Mouse (Mus musculus) neural tube, embryonic 12.5 days (tissue): ENCODE results near the gene Ush1g. TPM values are rescaled to one million over a fixed set of nuclear protein-coding genes. Genes with fewer than 3 reads are reported as not detected.
A peak's percentile ranks its signal among the peaks of the same experiment; 100 is the strongest.

Source experiments
- ATAC-seq: fragments of 200-750 bp; cut with Nextera tagmentation; 2 replicates; pipeline ENCODE4 v1.8.0; 2017; ENCODE audit warnings: low read depth, mild to moderate bottlenecking, moderate TSS enrichment, moderate library complexity; ENCODE audit not compliant: low FRiP score
- H3K27ac ChIP-seq: fragments of 300-500 bp; sonication (generic); 2 replicates; pipeline ENCODE4 v1.5.1; 2016
- H3K27me3 ChIP-seq: fragments of 300-500 bp; sonication (generic); replicated peaks from 2 replicates; pipeline ENCODE4 v1.6.1; 2016; ENCODE audit warnings: mild to moderate bottlenecking
- H3K36me3 ChIP-seq: fragments of 300-500 bp; sonication (generic); 2 replicates; pipeline ENCODE4 v1.6.1; 2016; ENCODE audit warnings: mild to moderate bottlenecking
- H3K4me1 ChIP-seq: fragments of 300-500 bp; sonication (generic); 2 replicates; pipeline ENCODE4 v1.6.1; 2016
- H3K4me2 ChIP-seq: fragments of 300-500 bp; sonication (generic); replicated peaks from 2 replicates; pipeline ENCODE4 v1.6.1; 2016; ENCODE audit warnings: mild to moderate bottlenecking
- H3K4me3 ChIP-seq: fragments of 300-500 bp; sonication (generic); 2 replicates; pipeline ENCODE4 v1.5.1; 2016
- H3K9ac ChIP-seq: fragments of 300-500 bp; sonication (generic); 2 replicates; pipeline ENCODE4 v1.6.1; 2016; ENCODE audit warnings: mild to moderate bottlenecking
- H3K9me3 ChIP-seq: fragments of 300-500 bp; sonication (generic); 2 replicates; pipeline ENCODE4 v1.6.1; 2016; ENCODE audit warnings: mild to moderate bottlenecking
- WGBS: fragments of 180-500 bp; shearing (Covaris S2); methylation state at CpG from one replicate; pipeline ENCODE4 v1.1.7; 2016; 5-methylcytosine and 5-hydroxymethylcytosine counted together
- polyA plus RNA-seq: library from polyadenylated mRNA; unstranded; fragments of >200 nt; fragmentation: Nextera tagmentation; extraction: Ambion mirVana; gene quantifications from 2 replicates; pipeline ENCODE4 v1.2.1, GENCODE M21; 2016

The Ush1g gene
- polyA plus RNA-seq, 1 experiment from 2014 or later = 0.28 TPM

DNA sequence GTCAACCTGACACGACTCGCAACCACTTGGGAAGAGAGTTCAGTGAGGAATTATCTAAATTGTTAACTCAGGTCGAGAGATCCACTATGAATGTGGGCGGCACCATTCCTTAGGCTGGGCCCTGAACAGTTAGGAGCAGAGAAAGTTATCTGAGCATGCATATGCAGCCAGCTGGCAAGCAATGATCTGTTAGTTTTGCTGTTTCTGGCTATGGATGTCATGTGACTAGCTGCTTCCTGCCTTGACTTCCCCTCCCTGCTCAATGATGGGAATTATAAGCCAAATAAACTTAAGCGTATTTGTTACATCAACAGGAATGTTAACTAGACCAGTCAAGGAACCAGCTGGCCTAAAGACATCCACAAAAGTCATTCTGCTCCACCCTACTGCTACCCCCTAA, 31.5 kb upstream of the Ush1g start:
- H3K4me3 ChIP-seq = no peak overlapping the region
- H3K4me2 ChIP-seq = no peak overlapping the region
- 89% methylated on average over 5 of the region's 5 CpGs for WGBS
- peaks cover 28% of the 10 kb centered on the region for H3K27me3 ChIP-seq
- no peak overlapping the region for H3K27ac ChIP-seq
- H3K9me3 ChIP-seq = no peaks in the 10 kb centered on the region
- no peak overlapping the region for H3K9ac ChIP-seq
- ATAC-seq = no peak
- peaks cover 41% of the 10 kb centered on the region for H3K36me3 ChIP-seq
- no peaks in the 10 kb centered on the region for H3K4me1 ChIP-seq

DNA sequence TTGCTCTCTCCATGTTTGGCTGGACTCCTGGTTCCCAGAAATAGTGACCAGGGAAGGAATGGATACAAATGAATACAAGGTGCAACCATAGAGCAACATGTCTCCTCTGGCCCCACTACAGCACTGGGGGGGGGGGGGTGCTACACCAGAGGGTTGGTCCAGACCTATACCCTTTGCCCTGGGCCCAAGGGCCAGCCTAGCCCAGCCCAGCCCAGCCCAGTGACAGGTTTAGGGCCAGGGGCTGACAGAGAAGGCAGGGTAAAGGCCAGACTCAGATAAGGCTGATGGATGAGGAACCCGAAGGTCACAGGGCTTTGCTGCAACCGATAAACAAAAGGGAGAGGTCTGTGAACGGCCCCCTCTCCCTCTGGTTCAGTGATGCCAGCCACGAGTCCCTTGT, 28.1 kb upstream of the Ush1g start:
- 65% methylated on average over 4 of the region's 4 CpGs for WGBS
- Histone ChIP-seq H3K36me3 (peaks cover 28% of the 10 kb centered on the region), H3K9ac (no peak overlapping the region), H3K27me3 (peaks cover 16% of the 10 kb centered on the region), H3K27ac (no peak overlapping the region), H3K4me3 (no peak overlapping the region), H3K9me3 (no peaks in the 10 kb centered on the region), H3K4me2 (no peak overlapping the region), H3K4me1 (no peaks in the 10 kb centered on the region)
- no peak for ATAC-seq

DNA sequence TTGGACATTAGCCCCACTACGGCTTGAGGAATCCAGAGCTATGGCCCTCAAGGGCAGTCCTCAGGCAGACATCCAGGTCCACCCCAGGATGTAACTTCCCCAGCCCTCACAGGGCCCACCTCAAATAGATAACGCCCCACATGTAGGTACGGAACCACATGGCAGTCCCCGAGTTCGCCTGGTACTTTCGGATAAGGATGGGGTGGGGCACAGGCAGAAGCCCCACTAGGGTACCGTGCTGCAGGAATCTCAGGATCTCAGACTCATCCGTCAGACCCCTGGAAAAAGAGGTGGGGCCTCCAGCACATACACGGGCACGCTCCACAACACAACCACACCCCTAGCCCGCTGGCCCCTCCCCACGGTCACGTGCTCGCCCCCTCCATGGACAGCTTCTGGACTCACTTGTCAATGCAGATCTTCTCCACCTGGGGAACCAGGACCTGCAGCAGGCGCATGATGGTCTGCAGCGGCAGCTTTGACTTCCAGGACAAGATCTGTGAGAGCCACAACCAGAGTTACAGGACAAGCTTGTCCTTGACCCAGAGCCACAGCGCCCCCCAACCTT, 26.9 kb upstream of the Ush1g start:
- H3K4me2 ChIP-seq = no peak overlapping the region
- peaks cover 22% of the 10 kb centered on the region for H3K27me3 ChIP-seq
- H3K27ac ChIP-seq = no peak overlapping the region
- H3K9ac ChIP-seq = no peak overlapping the region
- 57% methylated on average over 17 of the region's 17 CpGs for WGBS
- H3K36me3 ChIP-seq = peaks cover 28% of the 10 kb centered on the region
- no peak overlapping the region for H3K4me3 ChIP-seq
- ATAC-seq = no peak
- H3K9me3 ChIP-seq = no peaks in the 10 kb centered on the region
- no peaks in the 10 kb centered on the region for H3K4me1 ChIP-seq

DNA sequence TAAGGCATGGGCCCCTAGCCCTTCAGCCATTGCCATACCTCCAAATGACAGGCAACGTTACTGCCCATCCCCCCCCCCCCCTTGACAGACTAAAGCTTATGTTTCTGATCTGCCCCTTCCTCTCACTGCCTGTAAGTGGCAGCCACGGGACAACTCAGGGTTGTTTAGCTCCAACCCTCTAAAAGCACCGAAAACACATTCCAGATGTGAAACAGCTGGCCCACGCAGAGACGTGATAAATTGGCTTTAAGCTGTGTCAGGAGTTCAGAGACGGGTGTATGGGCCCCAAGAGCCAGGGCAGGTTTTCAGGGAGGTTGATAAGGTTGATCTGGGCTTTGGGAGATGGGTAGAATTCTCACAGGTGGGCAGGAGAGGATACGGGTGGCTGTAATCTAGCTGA, 23.7 kb upstream of the Ush1g start:
- Histone ChIP-seq H3K4me1 (no peaks in the 10 kb centered on the region), H3K4me3 (no peak overlapping the region), H3K36me3 (peaks cover 9% of the 10 kb centered on the region; the same call in 1 of the 2 replicates), H3K9ac (no peak overlapping the region), H3K4me2 (no peak overlapping the region), H3K9me3 (no peaks in the 10 kb centered on the region), H3K27ac (no peak overlapping the region), H3K27me3 (peaks cover 19% of the 10 kb centered on the region)
- WGBS = 45% methylated on average over 7 of the region's 7 CpGs
- no peak for ATAC-seq

DNA sequence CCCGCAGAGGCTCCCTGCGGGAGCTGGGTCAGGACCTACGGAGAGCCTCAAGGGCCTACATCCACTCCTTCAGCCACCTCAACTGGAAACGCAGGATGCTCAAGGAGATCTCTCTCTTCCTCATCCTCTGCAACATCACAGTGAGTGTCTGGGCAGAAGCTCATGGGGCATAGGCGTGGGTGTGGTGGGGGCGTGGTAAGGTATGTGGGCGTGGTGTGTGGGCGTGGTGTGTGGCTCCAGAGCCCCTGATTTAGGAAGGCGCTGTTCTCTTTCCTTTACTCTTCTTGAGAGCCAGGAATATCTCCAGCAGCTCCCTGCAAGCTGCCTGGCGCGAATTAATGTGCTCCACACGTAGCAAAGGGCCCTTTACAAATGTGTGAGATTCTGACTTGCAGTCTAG, 23.1 kb upstream of the Ush1g start:
- Histone ChIP-seq H3K9me3 (no peaks in the 10 kb centered on the region), H3K4me1 (no peaks in the 10 kb centered on the region), H3K9ac (no peak overlapping the region), H3K36me3 (peaks cover 9% of the 10 kb centered on the region; the same call in 1 of the 2 replicates), H3K4me2 (no peak overlapping the region), H3K27me3 (peaks cover 22% of the 10 kb centered on the region), H3K4me3 (no peak overlapping the region), H3K27ac (no peak overlapping the region)
- ATAC-seq = no peak
- WGBS = 12% methylated on average over 12 of the region's 12 CpGs

DNA sequence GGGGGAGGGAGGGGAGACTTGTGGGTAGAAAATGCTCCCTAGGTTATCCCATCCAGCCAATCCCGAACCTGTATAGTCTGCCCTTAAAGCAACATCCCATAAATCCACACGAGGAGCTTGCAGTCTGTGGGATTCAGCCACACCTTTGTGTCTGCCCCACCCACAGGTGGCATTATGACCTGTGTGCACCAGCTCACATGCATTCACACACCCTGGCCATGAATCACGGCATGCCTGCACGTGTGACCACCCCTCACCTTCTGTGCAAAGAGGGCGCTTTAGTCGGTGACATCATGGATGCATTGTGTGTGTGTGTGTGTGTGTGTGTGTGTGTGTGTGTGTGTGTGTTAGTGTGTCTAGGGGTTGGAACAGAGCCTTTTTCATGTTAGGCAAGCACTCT, 20.0 kb upstream of the Ush1g start:
- no peak overlapping the region for H3K27ac ChIP-seq
- H3K9ac ChIP-seq = no peak overlapping the region
- H3K4me3 ChIP-seq = no peak overlapping the region
- no peak for ATAC-seq
- H3K9me3 ChIP-seq = no peaks in the 10 kb centered on the region
- H3K27me3 ChIP-seq = peaks cover 33% of the 10 kb centered on the region
- no peak overlapping the region for H3K4me2 ChIP-seq
- H3K4me1 ChIP-seq = no peaks in the 10 kb centered on the region
- H3K36me3 ChIP-seq = no peaks in the 10 kb centered on the region
- WGBS = 75% methylated on average over 6 of the region's 6 CpGs

DNA sequence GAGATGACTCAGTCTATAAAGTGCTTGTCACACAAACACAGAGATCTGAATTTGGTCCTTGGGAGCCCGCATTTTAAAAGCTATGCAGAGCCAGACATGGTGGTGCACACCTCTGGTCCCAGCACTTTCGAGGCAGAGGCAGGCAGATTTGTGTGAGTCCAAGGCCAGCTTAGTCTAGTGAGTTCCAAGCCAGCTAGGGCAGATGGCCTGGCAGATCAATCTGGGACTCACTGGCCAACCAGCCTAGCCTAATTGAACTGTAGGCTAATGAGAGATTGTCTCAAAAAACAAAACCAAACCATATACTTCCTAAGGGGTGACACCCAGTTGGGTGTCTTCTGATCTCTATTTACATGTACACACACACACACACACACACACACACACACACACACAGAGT, 19.4 kb upstream of the Ush1g start:
- 80% methylated on average over 2 of the region's 2 CpGs for WGBS
- H3K27me3 ChIP-seq = peaks cover 36% of the 10 kb centered on the region
- no peaks in the 10 kb centered on the region for H3K36me3 ChIP-seq
- no peak for ATAC-seq
- no peak overlapping the region for H3K9ac ChIP-seq
- H3K4me1 ChIP-seq = no peaks in the 10 kb centered on the region
- H3K4me3 ChIP-seq = no peak overlapping the region
- no peaks in the 10 kb centered on the region for H3K9me3 ChIP-seq
- no peak overlapping the region for H3K27ac ChIP-seq
- H3K4me2 ChIP-seq = no peak overlapping the region

DNA sequence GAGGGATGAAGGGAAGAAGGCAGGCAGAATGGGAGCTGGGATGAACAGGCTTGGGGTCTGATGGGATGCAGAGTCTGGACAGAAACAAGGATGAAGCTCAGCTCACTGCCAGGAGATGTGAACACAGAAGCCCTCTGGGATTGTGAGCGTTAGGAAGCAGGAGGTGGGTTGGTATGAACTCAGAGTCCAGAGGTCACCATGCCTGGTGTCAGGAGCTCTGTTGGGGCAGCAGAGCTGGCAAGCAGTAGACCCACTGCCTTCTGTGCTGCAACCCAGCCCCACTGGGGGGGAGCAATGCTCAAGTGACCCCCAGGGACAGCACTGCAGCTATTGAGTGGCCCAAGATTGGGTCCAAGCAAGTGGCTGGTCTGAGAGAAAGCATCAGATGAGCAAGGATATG, 16.0 kb upstream of the Ush1g start:
- H3K27me3 ChIP-seq = peaks cover 46% of the 10 kb centered on the region
- no peaks in the 10 kb centered on the region for H3K36me3 ChIP-seq
- no peak overlapping the region for H3K4me3 ChIP-seq
- H3K4me1 ChIP-seq = peaks cover 7% of the 10 kb centered on the region
- no peak overlapping the region for H3K9ac ChIP-seq
- WGBS = 89% methylated on average over 1 of the region's 1 CpGs
- no peak for ATAC-seq
- no peaks in the 10 kb centered on the region for H3K9me3 ChIP-seq
- no peak overlapping the region for H3K27ac ChIP-seq
- no peak overlapping the region for H3K4me2 ChIP-seq

DNA sequence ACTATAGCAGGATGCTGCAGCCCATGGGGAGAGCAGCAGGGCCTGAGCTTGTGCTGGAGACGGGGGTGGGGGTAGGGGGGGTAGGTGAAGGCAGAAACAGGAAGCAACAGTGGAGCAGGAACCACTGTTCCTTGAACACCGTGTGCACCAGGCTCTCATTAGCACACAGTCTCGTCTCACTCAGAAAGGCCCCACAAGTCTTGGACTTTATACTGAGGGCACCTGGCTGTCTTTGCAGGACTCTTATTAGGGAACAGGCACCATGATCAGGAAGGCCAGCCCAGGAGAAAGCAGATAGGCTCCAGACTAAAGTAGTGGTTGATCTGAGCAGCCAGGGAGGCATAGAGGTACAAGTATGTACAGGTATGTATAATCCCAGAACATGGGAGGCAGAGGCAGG, 15.5 kb upstream of the Ush1g start:
- no peak for ATAC-seq
- H3K27ac ChIP-seq = no peak overlapping the region
- H3K4me1 ChIP-seq = peaks cover 7% of the 10 kb centered on the region
- H3K27me3 ChIP-seq = peaks cover 46% of the 10 kb centered on the region
- no peak overlapping the region for H3K4me3 ChIP-seq
- no peaks in the 10 kb centered on the region for H3K36me3 ChIP-seq
- no peak overlapping the region for H3K9ac ChIP-seq
- H3K4me2 ChIP-seq = no peak overlapping the region
- WGBS = 74% methylated on average over 3 of the region's 3 CpGs
- H3K9me3 ChIP-seq = no peaks in the 10 kb centered on the region

DNA sequence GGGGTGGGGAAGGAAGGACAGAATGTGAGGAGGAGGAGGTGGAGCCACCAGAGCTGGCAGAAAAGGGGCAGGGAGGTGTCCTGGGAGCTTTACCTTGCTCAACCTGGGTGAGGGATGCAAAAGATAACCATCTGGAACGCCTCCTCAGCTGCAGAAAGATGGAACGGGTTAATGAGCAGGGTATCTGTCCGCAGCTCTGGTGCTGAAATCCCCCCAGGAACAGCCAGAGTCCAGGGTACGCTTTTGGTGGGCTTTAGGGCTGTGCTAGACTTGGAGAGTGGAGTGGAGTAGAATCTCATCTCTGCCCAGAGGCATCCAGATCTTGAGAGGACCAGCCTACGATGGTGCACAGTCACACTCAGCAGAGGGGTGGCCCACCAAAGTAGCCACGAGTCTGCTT, 14.3 kb upstream of the Ush1g start:
- H3K27me3 ChIP-seq = peaks cover 48% of the 10 kb centered on the region
- H3K4me1 ChIP-seq = peaks cover 7% of the 10 kb centered on the region
- no peak overlapping the region for H3K27ac ChIP-seq
- no peak overlapping the region for H3K4me2 ChIP-seq
- WGBS = 22% methylated on average over 6 of the region's 6 CpGs
- no peaks in the 10 kb centered on the region for H3K9me3 ChIP-seq
- no peak overlapping the region for H3K9ac ChIP-seq
- H3K36me3 ChIP-seq = no peaks in the 10 kb centered on the region
- no peak for ATAC-seq
- H3K4me3 ChIP-seq = no peak overlapping the region

DNA sequence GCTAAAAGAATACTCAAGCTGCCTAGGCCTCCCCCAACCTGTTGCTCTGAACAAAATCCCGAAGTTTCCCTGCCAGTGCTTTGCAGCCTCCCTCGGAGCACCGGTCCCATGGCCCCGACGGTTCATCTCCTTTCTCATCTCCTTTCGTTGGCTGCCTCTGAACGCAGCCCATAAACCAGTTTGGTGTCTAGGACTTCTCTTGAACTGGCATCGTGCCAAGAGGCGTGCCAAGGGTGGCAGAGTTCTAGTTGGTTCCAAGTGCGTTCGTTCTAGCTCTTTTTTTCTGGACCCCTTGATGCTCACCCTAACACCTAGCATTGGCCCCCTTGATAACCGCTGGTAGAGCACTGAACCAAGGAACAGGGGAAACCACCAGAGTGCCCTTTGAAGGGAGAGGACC, 13.4 kb upstream of the Ush1g start:
- Histone ChIP-seq H3K27ac (no peak overlapping the region), H3K4me1 (peaks cover 7% of the 10 kb centered on the region), H3K4me2 (peak overlapping the region; percentile 58; the same call in 1 of the 2 replicates), H3K27me3 (peaks cover 43% of the 10 kb centered on the region), H3K9me3 (no peaks in the 10 kb centered on the region), H3K36me3 (no peaks in the 10 kb centered on the region), H3K4me3 (no peak overlapping the region), H3K9ac (no peak overlapping the region)
- ATAC-seq = no peak
- 64% methylated on average over 12 of the region's 12 CpGs for WGBS

DNA sequence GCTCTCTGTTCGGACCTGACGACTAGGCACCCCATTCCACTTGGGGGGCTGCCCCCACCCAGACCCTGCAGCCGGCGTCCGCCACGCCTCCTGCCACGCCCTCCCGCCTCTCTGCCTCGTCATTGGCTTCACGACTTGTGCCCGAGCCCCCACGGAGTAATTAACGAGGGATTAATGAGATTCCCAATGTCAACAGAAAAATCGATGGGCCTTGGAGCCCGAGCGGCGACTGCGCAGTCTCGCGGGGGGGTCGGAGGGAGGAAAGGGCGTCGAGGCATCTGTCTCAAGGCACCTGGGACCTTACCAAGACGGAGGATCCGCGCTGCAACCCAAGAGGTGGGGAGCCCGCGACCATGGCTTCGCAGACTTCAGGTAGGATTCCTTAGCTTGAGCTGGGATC, 12.7 kb upstream of the Ush1g start, which contains the start of gene Otop3:
TSS of gene Otop3 (plus strand) at position 201 of the 400 bp plus-strand sequence.
- Histone ChIP-seq H3K4me3 (peak within 1 kb of the TSS; percentile 19; the same call in 1 of the 2 replicates), H3K9ac (no peak within 1 kb of the TSS; the same call in 1 of the 2 replicates), H3K36me3 (no peaks in the 10 kb centered on the region), H3K4me1 (peaks cover 7% of the 10 kb centered on the region), H3K9me3 (no peaks in the 10 kb centered on the region), H3K27ac (no peak within 1 kb of the TSS), H3K27me3 (peaks cover 43% of the 10 kb centered on the region), H3K4me2 (peak within 1 kb of the TSS; percentile 58)
- WGBS = 3% methylated on average over 29 of the region's 29 CpGs
- ATAC-seq = peak; percentile 44

DNA sequence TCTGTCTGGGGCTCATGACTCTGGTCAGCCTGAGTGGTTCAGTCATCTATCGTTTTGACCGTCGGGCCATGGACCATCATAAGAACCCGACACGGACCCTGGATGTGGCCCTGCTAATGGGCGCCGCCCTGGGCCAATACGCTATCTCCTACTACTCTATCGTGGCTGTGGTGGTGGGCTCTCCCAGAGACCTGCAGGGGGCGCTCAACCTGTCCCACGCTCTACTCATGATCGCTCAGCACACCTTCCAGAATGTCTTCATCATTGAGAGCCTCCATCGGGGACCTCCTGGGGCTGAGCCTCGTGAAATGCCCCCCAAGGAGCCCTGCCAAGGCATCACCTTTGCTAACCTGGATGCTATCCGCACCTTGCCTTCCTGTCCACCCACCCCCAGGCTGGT, 7.5 kb upstream of the Ush1g start:
- no peak overlapping the region for H3K27ac ChIP-seq
- H3K4me3 ChIP-seq = no peak overlapping the region
- no peak overlapping the region for H3K4me2 ChIP-seq
- H3K9ac ChIP-seq = no peak overlapping the region
- ATAC-seq = no peak
- H3K27me3 ChIP-seq = peaks cover 23% of the 10 kb centered on the region
- peaks cover 2% of the 10 kb centered on the region for H3K4me1 ChIP-seq
- WGBS = 75% methylated on average over 15 of the region's 15 CpGs
- H3K9me3 ChIP-seq = no peaks in the 10 kb centered on the region
- no peaks in the 10 kb centered on the region for H3K36me3 ChIP-seq
